Mouse (Mus musculus) urinary bladder, postnatal 10 days (tissue): ENCODE measurements around the gene Cacybp.
A peak's percentile ranks its signal among the peaks of the same experiment; 100 is the strongest.

ENCODE experiments used
- DNase-seq: peaks from one replicate; pipeline ENCODE4 v3.0.0; 2022; ENCODE audit warnings: low spot score

The Cacybp gene

GRCm38 (mm10) chr1:160214171-160214570 is 1.5 kb upstream of the Cacybp start:
- DNase-seq, result no peak

GRCm38 (mm10) chr1:160212123-160212691 is 468 bp downstream of the Cacybp start:
- peak; percentile 18 for DNase-seq

GRCm38 (mm10) chr1:160211597-160212122 is 1.0 kb downstream of the Cacybp start:
- no peak for DNase-seq

- DNase-seq, result no peak
Observed at GRCm38 (mm10) chr1:160210566-160210965, 2.1 kb downstream of the Cacybp start.

DNA sequence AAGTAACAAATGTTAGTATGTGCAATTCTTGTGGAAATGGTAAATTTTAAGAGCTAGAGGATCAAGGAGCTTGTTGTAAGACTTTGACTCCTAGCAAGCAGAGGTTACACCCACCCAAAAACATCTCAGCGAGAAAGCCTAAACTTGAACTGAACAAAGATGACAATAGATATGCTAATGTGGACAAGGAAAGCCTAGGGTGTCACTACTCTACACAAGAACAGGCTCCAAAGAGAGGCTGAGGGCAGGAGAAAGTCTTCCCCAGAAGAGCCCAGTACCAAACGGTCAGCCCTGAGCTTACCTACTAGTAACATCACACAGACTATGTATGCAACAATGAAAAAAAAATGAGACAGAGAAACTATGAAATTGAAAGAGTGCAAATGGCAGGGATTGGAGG is 2.8 kb downstream of the Cacybp start:
- no peak for DNase-seq

GRCm38 (mm10) chr1:160205486-160205885 is 7.2 kb downstream of the Cacybp start:
- DNase-seq, result no peak

GRCm38 (mm10) chr1:160195337-160195663 is 17.4 kb downstream of the Cacybp start:
- DNase-seq, result no peak

- peak; percentile 86 for DNase-seq
Observed at GRCm38 (mm10) chr1:160194529-160195336, 17.9 kb downstream of the Cacybp start, which contains the start of gene Mrps14. TSS of gene Mrps14 (plus strand) at chr1:160195215.

DNA sequence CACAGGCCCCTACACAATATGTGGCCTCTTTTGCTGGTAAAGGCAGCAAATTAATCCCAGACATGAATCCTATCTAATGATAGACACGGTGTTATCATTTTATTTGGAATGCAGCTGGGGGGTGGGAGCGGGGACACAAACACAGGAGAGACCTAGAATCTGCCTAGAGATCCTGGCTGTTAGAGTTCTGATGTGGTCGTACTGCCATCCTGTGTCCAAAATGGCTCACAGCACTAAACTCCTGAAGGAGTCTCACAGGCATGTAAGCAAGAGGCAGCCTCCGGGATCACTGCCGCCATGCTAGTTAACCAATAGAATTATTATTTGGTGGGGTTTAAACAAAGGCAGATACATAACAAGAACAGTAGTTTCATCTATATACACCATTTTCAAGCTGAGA is 28.2 kb downstream of the Cacybp start:
- no peak for DNase-seq

DNA sequence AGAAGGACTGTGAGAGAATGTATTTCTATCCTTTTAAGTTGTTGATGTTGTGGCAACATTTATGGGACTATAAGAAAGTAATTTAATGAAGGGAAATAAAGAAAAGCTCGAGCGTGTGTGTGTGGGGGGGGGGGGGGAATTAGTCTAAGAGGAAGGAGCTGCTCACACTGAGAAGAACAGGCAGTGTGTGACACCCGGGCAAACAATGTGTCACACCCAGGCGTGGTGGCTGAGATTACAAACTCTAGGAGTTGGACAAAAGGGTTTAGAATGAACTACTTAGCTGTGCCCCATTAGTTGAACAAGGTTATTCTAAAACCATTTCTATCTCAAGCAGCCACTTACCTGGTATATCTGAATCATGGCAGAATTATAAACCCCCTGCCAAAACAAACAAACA is 31.5 kb downstream of the Cacybp start:
- DNase-seq, result no peak

GRCm38 (mm10) chr1:160176903-160177302 is 35.8 kb downstream of the Cacybp start:
- no peak for DNase-seq

DNA sequence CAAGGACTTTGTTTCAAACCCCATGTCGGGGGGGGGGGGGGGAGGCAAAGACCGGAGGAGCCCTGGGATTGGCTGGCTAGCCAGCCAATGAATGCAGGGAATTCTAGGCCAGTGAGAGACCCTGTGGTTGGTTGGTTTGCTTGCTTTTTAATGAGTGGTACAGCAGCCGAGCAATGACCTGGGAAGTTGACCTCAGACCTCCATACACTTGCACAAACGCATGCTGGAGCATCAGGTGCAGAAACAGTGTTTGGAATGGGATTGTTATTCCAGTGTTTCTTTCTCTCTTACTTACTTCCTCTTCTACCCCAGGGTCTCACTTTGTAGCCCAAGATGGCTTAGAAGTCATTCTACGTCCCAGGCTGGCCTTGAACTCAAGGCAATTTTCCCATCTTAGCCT is 46.1 kb downstream of the Cacybp start:
- DNase-seq, result no peak

GRCm38 (mm10) chr1:160158190-160158589 is 54.5 kb downstream of the Cacybp start:
- no peak for DNase-seq

- DNase-seq, result no peak
Observed at GRCm38 (mm10) chr1:160153480-160153879, 59.2 kb downstream of the Cacybp start, which contains the start of gene Tnn. TSS of gene Tnn (minus strand) at chr1:160153580.
